Mouse (Mus musculus): ENCODE results near the gene Cacna1h.

The Cacna1h gene

GRCm38 (mm10) chr17:25433617-25434606, at the start of gene Cacna1h:
Cacna1h (minus strand) TSS chr17:25433783.
- in situ Hi-C loops (cut with MboI): no loop called here

GRCm38 (mm10) chr17:25482092-25482491, 48.5 kb upstream of the Cacna1h start:
- in situ Hi-C loops (cut with MboI): no loop called here

GRCm38 (mm10) chr17:25480820-25481219, 47.2 kb upstream of the Cacna1h start:
- in situ Hi-C loops (cut with MboI): no loop called here

GRCm38 (mm10) chr17:25480152-25480551, 46.6 kb upstream of the Cacna1h start:
- in situ Hi-C loops (cut with MboI): no loop called here

- in situ Hi-C loops (cut with MboI): no loop called here
Measured at GRCm38 (mm10) chr17:25475946-25476744, 42.6 kb upstream of the Cacna1h start.

GRCm38 (mm10) chr17:25474330-25475077, 40.9 kb upstream of the Cacna1h start:
- in situ Hi-C loops (cut with MboI): no loop called here

- in situ Hi-C loops (cut with MboI): no loop called here
Measured at GRCm38 (mm10) chr17:25472044-25472443, 38.5 kb upstream of the Cacna1h start.

- in situ Hi-C loops (cut with MboI): no loop called here
Measured at GRCm38 (mm10) chr17:25471418-25471817, 37.8 kb upstream of the Cacna1h start.

GRCm38 (mm10) chr17:25469798-25470197, 36.2 kb upstream of the Cacna1h start:
- in situ Hi-C loops (cut with MboI): no loop called here

GRCm38 (mm10) chr17:25468301-25468700, 34.7 kb upstream of the Cacna1h start:
- in situ Hi-C loops (cut with MboI): no loop called here

GRCm38 (mm10) chr17:25467781-25468180, 34.2 kb upstream of the Cacna1h start:
- in situ Hi-C loops (cut with MboI): no loop called here

- in situ Hi-C loops (cut with MboI): no loop called here
Measured at GRCm38 (mm10) chr17:25466257-25466656, 32.7 kb upstream of the Cacna1h start.

- in situ Hi-C loops (cut with MboI): no loop called here
Measured at GRCm38 (mm10) chr17:25464091-25464490, 30.5 kb upstream of the Cacna1h start.

- in situ Hi-C loops (cut with MboI): no loop called here
Measured at GRCm38 (mm10) chr17:25463326-25463945, 29.9 kb upstream of the Cacna1h start.

GRCm38 (mm10) chr17:25462236-25462875, 28.8 kb upstream of the Cacna1h start:
- in situ Hi-C loops (cut with MboI): no loop called here

- in situ Hi-C loops (cut with MboI): no loop called here
Measured at GRCm38 (mm10) chr17:25456540-25456939, 23.0 kb upstream of the Cacna1h start.

- in situ Hi-C loops (cut with MboI): no loop called here
Measured at GRCm38 (mm10) chr17:25454272-25454671, 20.7 kb upstream of the Cacna1h start, which contains the start of gene Tekt4. Tekt4 (plus strand) TSS chr17:25454615.

GRCm38 (mm10) chr17:25452246-25452965, 18.8 kb upstream of the Cacna1h start:
- in situ Hi-C loops (cut with MboI): no loop called here

- in situ Hi-C loops (cut with MboI): no loop called here
Measured at GRCm38 (mm10) chr17:25450329-25450728, 16.7 kb upstream of the Cacna1h start.

GRCm38 (mm10) chr17:25447865-25448264, 14.3 kb upstream of the Cacna1h start:
- in situ Hi-C loops (cut with MboI): no loop called here

Measured in mature B cell (primary cell).